Mouse (Mus musculus) CH12.LX (cell line): ENCODE measurements around the gene Snap91. TPM values are rescaled to one million over a fixed set of nuclear protein-coding genes. Genes with fewer than 3 reads are reported as not detected.

Experiments used
- DNase-seq: peaks from one replicate; pipeline ENCODE4 v3.0.0-alpha.2; 2013; ENCODE audit errors: extremely low read depth
- H3K27ac ChIP-seq: 2 replicates; pipeline ENCODE4 v1.5.1; 2012; ENCODE audit warnings: low read depth, mild to moderate bottlenecking, control low read depth, moderate library complexity; ENCODE audit not compliant: insufficient read depth
- H3K27me3 ChIP-seq: replicated peaks from 2 replicates; pipeline ENCODE3; 2012; ENCODE audit warnings: inconsistent platforms
- H3K36me3 ChIP-seq, 2 experiments: replicated peaks in 1 of 2; 2 replicates each; pipeline versions ENCODE3 to v1.6.1; 2012; ENCODE audit warnings: inconsistent platforms in 1 of 2, low read length in 1 of 2, mild to moderate bottlenecking in 1 of 2, mixed read lengths in 1 of 2, moderate library complexity in 1 of 2; ENCODE audit not compliant: control insufficient read depth in 1 of 2, insufficient read depth in 1 of 2
- H3K4me1 ChIP-seq, 2 experiments: 2 replicates each; pipeline ENCODE4 v1.6.1; 2012; ENCODE audit warnings: inconsistent platforms in 1 of 2, moderate library complexity in 1 of 2; ENCODE audit not compliant: insufficient read depth in 2 of 2, control insufficient read depth in 1 of 2
- H3K4me2 ChIP-seq: 2 replicates; pipeline ENCODE4 v1.6.1; 2012; ENCODE audit warnings: low read depth, mild to moderate bottlenecking, control low read depth; ENCODE audit not compliant: poor library complexity, insufficient read depth, severe bottlenecking
- H3K4me3 ChIP-seq, 3 experiments: fragments of 150-350 bp in 1 of 3; sonication (generic) in 1 of 3; replicated peaks in 1 of 3; 2 replicates each; pipeline versions ENCODE3 to v1.5.1; 2011 to 2012; ENCODE audit warnings: low read depth in 2 of 3, low read length in 2 of 3, mild to moderate bottlenecking in 2 of 3, moderate library complexity in 2 of 3, control low read depth in 1 of 3, improper control_type of control experiment in 1 of 3, inconsistent platforms in 1 of 3, mixed read lengths in 1 of 3; ENCODE audit not compliant: poor library complexity in 1 of 3
- H3K79me2 ChIP-seq: replicated peaks from 2 replicates; pipeline ENCODE4 v1.6.1; 2012; ENCODE audit warnings: mild to moderate bottlenecking, moderate library complexity; ENCODE audit not compliant: control insufficient read depth, poor library complexity, insufficient read depth, severe bottlenecking; ENCODE audit errors: extremely low read depth
- H3K9ac ChIP-seq: 2 replicates; pipeline ENCODE4 v1.6.1; 2012; ENCODE audit warnings: low read depth, mild to moderate bottlenecking, control low read depth, moderate library complexity; ENCODE audit not compliant: insufficient read depth
- H3K9me3 ChIP-seq: replicated peaks from 2 replicates; pipeline ENCODE3; 2012; ENCODE audit warnings: low read length, inconsistent platforms, mixed read lengths
- CHD1 ChIP-seq: IDR thresholded peaks from 2 replicates; pipeline ENCODE4 v1.6.1; 2012; ENCODE audit warnings: low read depth, low read length, improper control_type of control experiment, inconsistent platforms
- CTCF ChIP-seq, 2 experiments: IDR thresholded peaks in 1 of 2; conservative IDR thresholded peaks in 1 of 2; 2 replicates each; pipeline ENCODE4 v1.5.1; 2011 to 2012; ENCODE audit warnings: low read depth in 2 of 2, low read length in 2 of 2, improper control_type of control experiment in 1 of 2, inconsistent platforms in 1 of 2, mild to moderate bottlenecking in 1 of 2, moderate library complexity in 1 of 2
- ETS1 ChIP-seq: conservative IDR thresholded peaks from 2 replicates; pipeline ENCODE4 v1.6.1; 2012; ENCODE audit warnings: low read depth, mild to moderate bottlenecking, inconsistent platforms, low read length, improper control_type of control experiment, moderate library complexity
- GABPA ChIP-seq: IDR thresholded peaks from 2 replicates; pipeline ENCODE4 v1.6.1; 2012; ENCODE audit warnings: low read depth, low read length, improper control_type of control experiment, inconsistent platforms; ENCODE audit not compliant: insufficient replicate concordance
- MAZ ChIP-seq: IDR thresholded peaks from 2 replicates; pipeline ENCODE4 v1.6.1; 2012; ENCODE audit warnings: low read depth, mild to moderate bottlenecking, inconsistent platforms, low read length, improper control_type of control experiment, moderate library complexity
- MEF2A ChIP-seq: IDR thresholded peaks from 2 replicates; pipeline ENCODE4 v1.6.1; 2014; ENCODE audit warnings: low read depth, mild to moderate bottlenecking, inconsistent platforms, low read length, improper control_type of control experiment, borderline replicate concordance
- MYC ChIP-seq: IDR thresholded peaks from 2 replicates; pipeline ENCODE4 v1.6.1; 2011; ENCODE audit warnings: low read depth, mild to moderate bottlenecking, improper control_type of control experiment, low read length
- NRF1 ChIP-seq: IDR thresholded peaks from 2 replicates; pipeline ENCODE4 v1.6.1; 2014; ENCODE audit warnings: low read depth, mild to moderate bottlenecking, inconsistent platforms, low read length, improper control_type of control experiment, moderate library complexity
- PAX5 ChIP-seq: IDR thresholded peaks from 2 replicates; pipeline ENCODE4 v1.6.1; 2012; ENCODE audit warnings: low read length, inconsistent platforms, mixed read lengths
- POLR2A ChIP-seq: IDR thresholded peaks from 2 replicates; pipeline ENCODE4 v1.6.1; 2011; ENCODE audit warnings: low read depth, mild to moderate bottlenecking, improper control_type of control experiment, low read length
- RAD21 ChIP-seq: IDR thresholded peaks from 2 replicates; pipeline ENCODE4 v1.6.1; 2011; ENCODE audit warnings: low read depth, mild to moderate bottlenecking, low read length, improper control_type of control experiment, moderate library complexity
- SMC3 ChIP-seq: IDR thresholded peaks from 2 replicates; pipeline ENCODE4 v1.6.1; 2011; ENCODE audit warnings: low read depth, low read length, improper control_type of control experiment
- TBP ChIP-seq: conservative IDR thresholded peaks from 2 replicates; pipeline ENCODE4 v1.6.1; 2011; ENCODE audit warnings: low read depth, low read length, improper control_type of control experiment
- ZNF384 ChIP-seq: IDR thresholded peaks from 2 replicates; pipeline ENCODE4 v1.6.1; 2012; ENCODE audit warnings: low read depth, low read length, improper control_type of control experiment, inconsistent platforms
- dilution Hi-C: fragments of 300-500 bp; cut with MboI; formaldehyde crosslinking; loops from 2 replicates; pipeline ENCODE4 v1.14.3; 2020; ENCODE audit warnings: low sequenced_read_pairs; ENCODE audit not compliant: extremely low pct_unique_long_range_greater_than_20kb, extremely low pct_ligation_motif_present
- in situ Hi-C: fragments of 300-500 bp; cut with MboI; formaldehyde crosslinking; loops from 3 replicates; pipeline ENCODE4 v1.14.3; 2019; ENCODE audit warnings: low sequenced_read_pairs, low pct_ligation_motif_present, low pct_unique_long_range_greater_than_20kb, mixed read lengths
- polyA plus RNA-seq: library from polyadenylated mRNA; unstranded; fragments of >175 nt; gene quantifications from 2 replicates; pipeline ENCODE4 v1.2.1, GENCODE M21; 2012; ENCODE audit warnings: low read depth; ENCODE audit not compliant: insufficient read length
- total RNA-seq, 2 experiments: library from RNA; depleted of rRNA; stranded (reverse); fragments of 300-350 nt in 1 of 2; fragments of >200 nt in 1 of 2; gene quantifications; 2 replicates each; pipeline ENCODE4 v1.2.3; 2012 to 2014

Gene Snap91
- total and polyA plus RNA-seq, 3 experiments, result 0.12 to 0.41 (median 0.21) TPM

DNA sequence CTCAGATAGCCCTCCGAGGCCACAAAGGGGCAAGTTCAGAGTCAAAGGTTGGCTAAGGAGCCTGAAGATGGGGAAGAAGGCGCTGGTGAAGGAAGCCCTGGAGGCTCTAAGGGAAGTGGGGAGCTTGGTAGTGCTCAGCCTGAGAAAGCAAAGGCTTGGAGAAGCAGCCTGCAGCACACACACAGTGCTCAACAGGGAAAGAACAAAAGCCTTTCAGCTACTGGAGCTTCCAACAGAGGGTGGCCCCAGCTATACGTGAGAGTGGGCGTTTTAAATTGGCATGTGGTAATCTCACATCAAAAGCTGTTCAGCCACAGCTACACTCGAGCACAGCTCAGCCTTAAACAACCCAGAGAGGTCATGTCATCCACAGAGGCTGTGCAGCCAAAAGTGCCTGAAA, 67.1 kb downstream of the Snap91 start:
- in situ Hi-C loops (no loop called here), dilution Hi-C loops (no loop called here)
- TF ChIP-seq ETS1 (no peak), MYC (no peak)
- Histone ChIP-seq H3K27ac (no peak overlapping the region), H3K4me1 (peaks cover 0 to 6% of the 10 kb centered on the region in 2 experiments; a peak in 1 of 4 replicates), H3K36me3 (no peaks in the 10 kb centered on the region), H3K79me2 (no peaks in the 10 kb centered on the region), H3K9ac (no peak overlapping the region), H3K9me3 (no peaks in the 10 kb centered on the region), H3K4me3 (no peak overlapping the region), H3K27me3 (no peaks in the 10 kb centered on the region), H3K4me2 (no peak overlapping the region)
- DNase-seq, result no peak

DNA sequence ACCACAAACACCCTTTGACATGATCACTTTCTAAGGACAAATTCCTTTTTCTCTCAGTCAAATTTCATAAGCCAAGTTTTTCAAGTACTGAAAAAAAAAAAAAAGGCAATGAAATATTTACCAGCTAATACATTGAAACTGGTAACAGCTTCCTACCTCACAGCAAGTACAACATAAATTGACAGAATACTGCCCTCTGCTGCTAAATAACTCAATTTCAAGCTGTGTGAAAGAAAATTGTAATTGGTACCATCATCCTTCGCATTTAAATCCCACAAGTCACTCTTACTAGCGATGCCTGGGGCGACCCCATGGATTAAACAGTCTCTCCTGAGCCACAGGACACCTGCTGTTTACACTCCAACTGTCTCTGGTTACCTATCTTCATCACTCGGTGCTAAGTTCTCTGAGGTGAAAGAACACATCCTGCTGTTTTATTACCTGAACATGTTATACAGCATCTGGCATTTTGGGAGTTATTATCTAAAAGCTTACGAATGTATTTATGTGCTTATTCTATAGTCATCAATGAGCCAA, 69.7 kb downstream of the Snap91 start:
- Histone ChIP-seq H3K79me2 (no peaks in the 10 kb centered on the region), H3K4me3 (no peak overlapping the region), H3K27ac (no peak overlapping the region), H3K36me3 (no peaks in the 10 kb centered on the region), H3K27me3 (no peaks in the 10 kb centered on the region), H3K9ac (no peak overlapping the region), H3K4me2 (0 out of 2 replicates have a peak overlapping the region, but pooled peaks have one; percentile 22)
- DNase-seq, result peak; percentile 18
- in situ Hi-C loops, result no loop called here
- dilution Hi-C loops, result no loop called here
- TF ChIP-seq CTCF (conservative IDR thresholded peaks at IDR 0.05 in 1 of 2, IDR thresholded peaks at IDR 0.05 in 1 of 2; ENCODE audit: low read depth in 2 of 2, low read length in 2 of 2) (peak in 1 of 2 experiments; percentile 55; a peak in 2 of 4 replicates), ZNF384 (peak; percentile 63), TBP (no peak), RAD21 (peak; percentile 48)
- TF ChIP-seq, all 38 proteins: peak for 3
- Histone ChIP-seq H3K9me3 (no peaks in the 10 kb centered on the region), H3K4me1 (peaks cover 0 to 6% of the 10 kb centered on the region in 2 experiments; a peak in 1 of 4 replicates)

DNA sequence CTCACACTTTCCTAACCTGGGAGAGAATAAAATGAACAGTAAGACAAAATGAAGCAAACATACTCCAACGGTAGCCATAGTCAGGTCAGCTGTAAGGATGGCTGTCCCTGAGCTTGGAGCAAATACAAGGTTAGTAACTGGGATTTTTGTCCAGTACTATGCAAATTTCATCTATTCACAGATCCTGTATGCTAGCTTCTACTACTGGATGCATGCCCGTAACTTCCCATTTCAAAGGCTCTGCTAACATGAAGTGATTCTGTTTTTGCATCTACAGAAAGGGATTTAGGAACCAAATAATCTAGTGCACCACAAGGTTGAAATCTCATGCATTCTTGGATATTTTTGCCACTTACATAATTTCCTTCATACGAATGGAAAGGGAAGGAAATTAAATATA, 70.2 kb downstream of the Snap91 start:
- H3K4me1 ChIP-seq, result peaks cover 0 to 6% of the 10 kb centered on the region in 2 experiments; a peak in 1 of 4 replicates
- no peak overlapping the region for H3K4me3 ChIP-seq
- in situ Hi-C loops (no loop called here), dilution Hi-C loops (no loop called here)
- no peaks in the 10 kb centered on the region for H3K36me3 ChIP-seq
- no peak overlapping the region for H3K9ac ChIP-seq
- H3K27me3 ChIP-seq, result no peaks in the 10 kb centered on the region
- TF ChIP-seq RAD21, result no peak
- TF ChIP-seq MEF2A, result no peak
- TF ChIP-seq CHD1, result no peak
- TF ChIP-seq MYC, result no peak
- TF ChIP-seq POLR2A, result no peak
- TF ChIP-seq SMC3, result no peak
- TF ChIP-seq PAX5, result no peak
- no peak for TF ChIP-seq ZNF384
- TF ChIP-seq GABPA, result no peak
- TF ChIP-seq MAZ, result no peak
- TF ChIP-seq NRF1, result no peak
- no peaks in the 10 kb centered on the region for H3K79me2 ChIP-seq
- no peak overlapping the region for H3K27ac ChIP-seq
- no peak for DNase-seq
- H3K9me3 ChIP-seq, result no peaks in the 10 kb centered on the region
- H3K4me2 ChIP-seq, result no peak overlapping the region
